Mouse (Mus musculus): ENCODE results near the gene Olfr1161. TPM values are rescaled to one million over a fixed set of nuclear protein-coding genes. Genes with fewer than 3 reads are reported as not detected.

Gene Olfr1161
- total RNA-seq (2023): not detected

GRCm38 (mm10) chr2:88022474-88022873 lies at the start of gene Olfr1161:
Gene Olfr1161, plus strand, starts transcription at chr2:88022774.

GRCm38 (mm10) chr2:87974563-87974962 lies 48.0 kb upstream of the Olfr1161 start, which contains the start of gene Olfr74:
Gene Olfr74, minus strand, starts transcription at chr2:87974663.

GRCm38 (mm10) chr2:87989813-87990212 lies 32.8 kb upstream of the Olfr1161 start, which contains the start of gene Olfr1158:
Gene Olfr1158, plus strand, starts transcription at chr2:87990113.

GRCm38 (mm10) chr2:88007515-88008318 lies 14.9 kb upstream of the Olfr1161 start, which contains the start of gene Olfr1160:
Gene Olfr1160, minus strand, starts transcription at chr2:88008268.

GRCm38 (mm10) chr2:88037599-88037998 lies 15.0 kb downstream of the Olfr1161 start, which contains the start of gene Olfr73:
Gene Olfr73, minus strand, starts transcription at chr2:88037699.

GRCm38 (mm10) chr2:88051029-88051428 lies 28.5 kb downstream of the Olfr1161 start, which contains the start of gene Olfr1162:
Gene Olfr1162, minus strand, starts transcription at chr2:88051129.

GRCm38 (mm10) chr2:88071730-88072129 lies 49.2 kb downstream of the Olfr1161 start, which contains the start of gene Olfr1163:
Gene Olfr1163, minus strand, starts transcription at chr2:88071830.

Other genes with a start within 250 kb of the Olfr1161 start
- gene Olfr152, start 243.3 kb upstream of the Olfr1161 start, total RNA-seq (2023): not detected
- gene Olfr1143, start 222.2 kb upstream of the Olfr1161 start, total RNA-seq (2023): not detected
- gene Olfr1145, start 213.0 kb upstream of the Olfr1161 start, total RNA-seq (2023): not detected
- gene Olfr1148, start 192.2 kb upstream of the Olfr1161 start, total RNA-seq (2023): not detected
- gene Olfr1150-ps1, start 178.8 kb upstream of the Olfr1161 start, total RNA-seq (2023): not detected
- gene Olfr1151, start 166.9 kb upstream of the Olfr1161 start, total RNA-seq (2023): not detected
- gene Olfr1152, start 156.3 kb upstream of the Olfr1161 start, total RNA-seq (2023): not detected
- not detected for gene Olfr1153, start 127.8 kb upstream of the Olfr1161 start, total RNA-seq (2023)
- gene Olfr1154, start 117.6 kb upstream of the Olfr1161 start, total RNA-seq (2023): not detected
- gene Olfr1155, start 77.6 kb upstream of the Olfr1161 start, total RNA-seq (2023): not detected
- gene Olfr1156, start 69.7 kb upstream of the Olfr1161 start, total RNA-seq (2023): not detected
- not detected for gene Olfr1157, start 54.5 kb upstream of the Olfr1161 start, total RNA-seq (2023)
- not detected for gene Olfr74, start 48.1 kb upstream of the Olfr1161 start, total RNA-seq (2023)
- gene Olfr1158, start 32.7 kb upstream of the Olfr1161 start, total RNA-seq (2023): not detected
- gene Olfr1160, start 14.5 kb upstream of the Olfr1161 start, total RNA-seq (2023): not detected
- gene Olfr73, start 14.9 kb downstream of the Olfr1161 start, total RNA-seq (2023): not detected
- not detected for gene Olfr1162, start 28.4 kb downstream of the Olfr1161 start, total RNA-seq (2023)
- not detected for gene Olfr1163, start 49.1 kb downstream of the Olfr1161 start, total RNA-seq (2023)
- gene Olfr1164, start 71.2 kb downstream of the Olfr1161 start, total RNA-seq (2023): not detected
- not detected for gene Olfr1166, start 105.5 kb downstream of the Olfr1161 start, total RNA-seq (2023)
- gene Olfr1167, start 132.4 kb downstream of the Olfr1161 start, total RNA-seq (2023): not detected
- not detected for gene Olfr1168, start 159.1 kb downstream of the Olfr1161 start, total RNA-seq (2023)
- gene Olfr1170, start 205.6 kb downstream of the Olfr1161 start, total RNA-seq (2023): not detected